Comparison of ENCODE assay signal across 8 mouse cellular contexts in the genomic region with DNA sequence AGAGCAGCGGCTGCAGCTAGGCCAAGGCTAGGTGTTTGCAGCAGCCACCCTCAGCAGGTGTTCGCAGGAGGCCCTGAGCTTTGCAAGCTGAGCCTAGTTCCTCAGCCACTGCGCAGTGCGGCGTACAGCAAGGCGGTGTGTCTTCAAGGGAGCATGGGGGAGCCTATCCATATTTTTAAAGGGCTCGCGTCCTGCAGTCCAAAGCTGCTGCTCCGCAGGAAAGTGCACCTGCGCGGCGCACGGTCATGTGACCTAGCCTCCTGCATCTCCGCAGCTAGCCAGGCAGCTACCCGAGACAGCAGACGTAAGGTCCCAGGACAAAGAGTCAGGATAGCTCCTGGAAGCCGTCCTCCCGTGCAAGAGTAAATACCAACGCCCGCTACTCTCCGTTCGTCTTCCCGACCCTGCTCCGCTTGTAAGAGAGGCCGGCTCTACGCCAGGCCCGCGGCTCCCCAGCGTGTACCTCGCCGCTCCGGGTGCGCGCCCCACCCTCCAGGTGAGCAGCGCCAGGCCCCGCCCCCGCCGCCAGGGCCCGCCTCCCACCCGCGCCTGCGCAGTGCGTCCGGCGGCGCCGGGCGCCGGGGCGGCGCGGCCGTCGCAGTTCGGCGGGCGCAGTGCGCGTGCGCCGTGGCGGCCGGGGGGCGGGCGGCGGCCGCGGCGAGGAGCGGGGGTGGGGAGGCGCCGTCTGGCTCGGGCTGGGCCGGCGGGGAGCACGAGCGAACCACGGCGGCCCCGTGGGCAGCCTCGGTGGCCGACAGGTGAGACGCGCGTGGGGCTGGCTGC. TPM values are rescaled to one million over a fixed set of nuclear protein-coding genes. Genes with fewer than 3 reads are reported as not detected.
DNase-seq lines count a peak whose midpoint lies in the region; ATAC-seq and TF ChIP-seq lines count a peak whose summit lies in the region.

A gene (plus strand): TSS at position 648 of the 783 bp plus-strand sequence.

- TF ChIP-seq RAD21 in MEL (IDR thresholded peaks at IDR 0.05; ENCODE audit: low read depth, low read length): no peak

- peak within 1 kb of the TSS; percentile 99 for H3K9ac ChIP-seq in MEL (ENCODE audit: control insufficient read depth, low read depth, low read length, poor library complexity, severe bottlenecking)
- peak within 1 kb of the TSS; percentile 95 for H3K9ac ChIP-seq in lung, embryonic 16.5 days (ENCODE audit: low read length)

- peaks cover 47% of the 10 kb centered on the region for H3K79me2 ChIP-seq in MEL (ENCODE audit: control insufficient read depth, insufficient read depth, low read length, poor library complexity)

- H3K4me2 ChIP-seq in lung, embryonic 16.5 days (ENCODE audit: low read depth, low read length): peak within 1 kb of the TSS; percentile 99

- WGBS in hindbrain, embryonic 10.5 days: under 1% methylated on average over 77 of the region's 85 CpGs
- WGBS in lung, embryonic 16.5 days: under 1% methylated on average over 49 of the region's 85 CpGs
- WGBS in thymus, adult 2 months: 5% methylated on average over 84 of the region's 85 CpGs

- no peaks in the 10 kb centered on the region for H3K9me3 ChIP-seq in MEL (replicated peaks; ENCODE audit: insufficient read depth, low read length)
- peaks cover 32% of the 10 kb centered on the region for H3K9me3 ChIP-seq in hindbrain, embryonic 10.5 days
- no peaks in the 10 kb centered on the region for H3K9me3 ChIP-seq in lung, embryonic 16.5 days (ENCODE audit: control insufficient read depth, low read length)

- no peak for TF ChIP-seq EP300 in MEL (IDR thresholded peaks at IDR 0.05; ENCODE audit: low read depth in 1 of 2, low read length in 2 of 2)

- ATAC-seq in lung, embryonic 16.5 days (ENCODE audit: low read depth): peak; percentile 88

- peaks cover 5 to 13% of the 10 kb centered on the region in 2 experiments for H3K4me1 ChIP-seq in MEL (ENCODE audit: control insufficient read depth in 1 of 2, insufficient read depth in 2 of 2, low read length in 2 of 2)
- H3K4me1 ChIP-seq in hindbrain, embryonic 10.5 days (replicated peaks): peaks cover 13% of the 10 kb centered on the region
- peaks cover 16% of the 10 kb centered on the region for H3K4me1 ChIP-seq in lung, embryonic 16.5 days (replicated peaks; ENCODE audit: control insufficient read depth, insufficient read depth, low read length)
- H3K4me1 ChIP-seq in thymus, adult 2 months (replicated peaks; ENCODE audit: control insufficient read depth, insufficient read depth, low read length): peaks cover 9% of the 10 kb centered on the region

- TF ChIP-seq CTCF in MEL (IDR thresholded peaks at IDR 0.05 in 2 of 3, conservative IDR thresholded peaks at IDR 0.05 in 1 of 3; ENCODE audit: control insufficient read depth in 1 of 3, insufficient read depth in 1 of 3, low read depth in 2 of 3, low read length in 3 of 3, poor library complexity in 1 of 3, severe bottlenecking in 1 of 3): no peak
- TF ChIP-seq CTCF in thymus, adult 2 months (IDR thresholded peaks at IDR 0.05; ENCODE audit: borderline replicate concordance, control insufficient read depth, extremely low read depth, insufficient read depth, low read length, poor library complexity): no peak

- peak within 1 kb of the TSS; percentile 99 for H3K4me3 ChIP-seq in MEL (ENCODE audit: control insufficient read depth in 1 of 2, insufficient read depth in 1 of 2, low read depth in 2 of 2, low read length in 2 of 2)
- peak within 1 kb of the TSS; percentile 89 for H3K4me3 ChIP-seq in hindbrain, embryonic 10.5 days
- peak within 1 kb of the TSS; percentile 86 for H3K4me3 ChIP-seq in lung, embryonic 16.5 days (ENCODE audit: low read length)
- H3K4me3 ChIP-seq in thymus, adult 2 months (ENCODE audit: control insufficient read depth, insufficient read depth, low read length): peak within 1 kb of the TSS; percentile 90

- TF ChIP-seq POLR2A in MEL (IDR thresholded peaks at IDR 0.05; ENCODE audit: control insufficient read depth in 1 of 2, insufficient read depth in 1 of 2, low read depth in 1 of 2, low read length in 2 of 2, poor library complexity in 1 of 2): peak; percentile 57 to 94; a peak in 3 of 4 replicates
- peak; percentile 46 for TF ChIP-seq POLR2A in thymus, adult 2 months (IDR thresholded peaks at IDR 0.05; ENCODE audit: control insufficient read depth, extremely low read depth, insufficient read depth, low read length, poor library complexity)

- no peak for DNase-seq in MEL (ENCODE audit: low read depth, low spot score)
- DNase-seq in cerebellum, adult 8-10 months: peak; percentile 92
- peak; percentile 64 to 80 for DNase-seq in frontal cortex, adult 2 months (ENCODE audit: extremely low spot score in 1 of 2, low spot score in 1 of 2)
- DNase-seq in hindbrain, embryonic 10.5 days (ENCODE audit: low spot score): peak; percentile 79
- peak; percentile 84 for DNase-seq in layer of hippocampus, adult 9-11 months
- peak; percentile 75 for DNase-seq in ovary, adult 18-20 months (ENCODE audit: low spot score)
- DNase-seq in thymus, adult 2 months: peak; percentile 89

- H3K27me3 ChIP-seq in MEL (ENCODE audit: control insufficient read depth in 1 of 2, insufficient read depth in 2 of 2, low read length in 2 of 2): no peaks in the 10 kb centered on the region
- no peaks in the 10 kb centered on the region for H3K27me3 ChIP-seq in hindbrain, embryonic 10.5 days (ENCODE audit: insufficient read depth, poor library complexity, severe bottlenecking)
- no peaks in the 10 kb centered on the region for H3K27me3 ChIP-seq in lung, embryonic 16.5 days (ENCODE audit: control insufficient read depth, insufficient read depth, low read depth, low read length)
- H3K27me3 ChIP-seq in thymus, adult 2 months (ENCODE audit: control insufficient read depth, insufficient read depth, low read length): no peaks in the 10 kb centered on the region

- peak within 1 kb of the TSS; percentile 75 for H3K27ac ChIP-seq in MEL (ENCODE audit: control insufficient read depth, low read depth, low read length)
- H3K27ac ChIP-seq in hindbrain, embryonic 10.5 days: peak within 1 kb of the TSS; percentile 100
- peak within 1 kb of the TSS; percentile 95 for H3K27ac ChIP-seq in lung, embryonic 16.5 days (ENCODE audit: low read length)
- peak within 1 kb of the TSS; percentile 54 for H3K27ac ChIP-seq in thymus, adult 2 months (ENCODE audit: control insufficient read depth, insufficient read depth, low read length)

- H3K36me3 ChIP-seq in MEL (ENCODE audit: control insufficient read depth in 1 of 2, insufficient read depth in 2 of 2, low read length in 2 of 2): peaks cover 0 to 26% of the 10 kb centered on the region in 2 experiments; a peak in 2 of 4 replicates
- peaks cover 32% of the 10 kb centered on the region for H3K36me3 ChIP-seq in hindbrain, embryonic 10.5 days
- H3K36me3 ChIP-seq in lung, embryonic 16.5 days (ENCODE audit: control insufficient read depth, insufficient read depth, low read length): 0 out of 2 replicates have a peak, but pooled peaks cover 2% of the 10 kb centered on the region
- H3K36me3 ChIP-seq in thymus, adult 2 months (ENCODE audit: control insufficient read depth, insufficient read depth, low read length): no peaks in the 10 kb centered on the region

TF ChIP-seq in MEL, 35 proteins besides CTCF, POLR2A, EP300 and RAD21 (continues in another document):
- no peak for TF ChIP-seq E2F4 (IDR thresholded peaks at IDR 0.05; ENCODE audit: borderline replicate concordance, low read depth, low read length)
- TF ChIP-seq ZNF384 (IDR thresholded peaks at IDR 0.05; ENCODE audit: low read depth, low read length): no peak
- no peak for TF ChIP-seq RCOR1 (IDR thresholded peaks at IDR 0.05; ENCODE audit: low read depth, low read length)
- peak; percentile 22; the same call in 1 of the 2 replicates for TF ChIP-seq CHD2 (IDR thresholded peaks at IDR 0.05; ENCODE audit: low read length)
- TF ChIP-seq SMC3 (IDR thresholded peaks at IDR 0.05; ENCODE audit: low read depth, low read length): no peak
- no peak for TF ChIP-seq POLR2AphosphoS5 (IDR thresholded peaks at IDR 0.05; ENCODE audit: borderline replicate concordance, low read depth, low read length)
- TF ChIP-seq USF1 (IDR thresholded peaks at IDR 0.05; ENCODE audit: low read depth, low read length): peak; percentile 86
- no peak for TF ChIP-seq GABPA (IDR thresholded peaks at IDR 0.05; ENCODE audit: low read depth, low read length)
- no peak for TF ChIP-seq JUND (IDR thresholded peaks at IDR 0.05; ENCODE audit: low read depth, low read length)
- no peak for TF ChIP-seq ZC3H11A (IDR thresholded peaks at IDR 0.05; ENCODE audit: low read depth, low read length)
- TF ChIP-seq ZKSCAN1 (IDR thresholded peaks at IDR 0.05; ENCODE audit: low read depth, low read length): no peak
- no peak; the same call in 1 of the 2 replicates for TF ChIP-seq KAT2A (conservative IDR thresholded peaks at IDR 0.05; ENCODE audit: low read depth, low read length)
- no peak for TF ChIP-seq TBP (IDR thresholded peaks at IDR 0.05; ENCODE audit: low read depth, low read length)
- peak; percentile 36; the same call in 1 of the 2 replicates for TF ChIP-seq HCFC1 (IDR thresholded peaks at IDR 0.05; ENCODE audit: low read depth, low read length)
- no peak; the same call in none of the 2 replicates for TF ChIP-seq SIN3A (IDR thresholded peaks at IDR 0.05; ENCODE audit: low read length)
- TF ChIP-seq ZMIZ1 (IDR thresholded peaks at IDR 0.05; ENCODE audit: low read depth, low read length): 0 out of 2 replicates have a peak, but pooled peaks have one; percentile 21
- TF ChIP-seq MAX (IDR thresholded peaks at IDR 0.05; ENCODE audit: low read length): no peak
- TF ChIP-seq GATA1 (IDR thresholded peaks at IDR 0.05; ENCODE audit: low read depth, low read length): no peak
- peak; percentile 40; the same call in 1 of the 2 replicates for TF ChIP-seq MXI1 (IDR thresholded peaks at IDR 0.05; ENCODE audit: low read depth, low read length)
- TF ChIP-seq POLR2AphosphoS2 (IDR thresholded peaks at IDR 0.05; ENCODE audit: low read length): no peak
- TF ChIP-seq MYB (IDR thresholded peaks at IDR 0.05; ENCODE audit: low read depth, low read length): no peak
- no peak for TF ChIP-seq MYC (IDR thresholded peaks at IDR 0.05; ENCODE audit: low read depth, low read length)
- no peak for TF ChIP-seq MAFK (IDR thresholded peaks at IDR 0.05; ENCODE audit: borderline replicate concordance, low read depth, low read length)
- peak; percentile 69 for TF ChIP-seq NELFE (IDR thresholded peaks at IDR 0.05; ENCODE audit: low read depth, low read length)

RNA-seq across cellular contexts. Expression of the gene that starts here (rescaled TPM):
- total RNA-seq in MEL (2012; rRNA removed): 16.6 and 19.8 TPM in 2 replicates
- 10 to 100 TPM; 23.7 to 47.3 TPM for polyA plus RNA-seq in MEL (2012; ENCODE audit: insufficient read depth in 1 of 2, insufficient read length in 2 of 2, low read depth in 1 of 2, low replicate concordance in 2 of 2, missing spikeins in 1 of 2)
- 92.0 and 99.1 TPM in 2 replicates for polyA plus RNA-seq in frontal cortex, adult 2 months (2012; rRNA removed)
- 75.3 and 76.4 TPM in 2 replicates for polyA plus RNA-seq in hindbrain, embryonic 10.5 days (2016; fragmentation: Nextera tagmentation; extraction: Ambion mirVana)
- polyA plus RNA-seq in lung, embryonic 16.5 days (2015; fragmentation: Nextera tagmentation; extraction: Ambion mirVana): 76.8 and 80.4 TPM in 2 replicates
- polyA plus RNA-seq in thymus, adult 2 months (2012; rRNA removed): 29.0 and 29.5 TPM in 2 replicates
